Mouse (Mus musculus) cerebellum, postnatal 25 days (tissue): ENCODE measurements around the gene Spi1.
"Not testable (repeated sequence)": the region's sequence is repeated elsewhere in the genome, so short reads cannot be mapped to it uniquely, and the experiment has no call there.

Experiments used
- DNase-seq, 2 experiments: peaks; one replicate each; pipeline ENCODE4 v3.0.0; 2021; ENCODE audit warnings: mixed read lengths in 2 of 2

Gene Spi1

GRCm38 (mm10) chr2:91081775-91082695, at the start of gene Spi1:
Gene Spi1 (plus strand): TSS chr2:91082390.
- DNase-seq: no peak

GRCm38 (mm10) chr2:91033000-91033399, 49.2 kb upstream of the Spi1 start:
- no peak for DNase-seq

- DNase-seq: no peak
These were observed 46.8 kb upstream of the Spi1 start, which contains the start of gene Rapsn for GRCm38 (mm10) chr2:91035385-91035784. Gene Rapsn (plus strand): TSS chr2:91035620.

GRCm38 (mm10) chr2:91041786-91042185, 40.4 kb upstream of the Spi1 start:
- peak; percentile 31 to 44 for DNase-seq

GRCm38 (mm10) chr2:91042651-91043398, 39.4 kb upstream of the Spi1 start:
- no peak for DNase-seq

GRCm38 (mm10) chr2:91044727-91045126, 37.5 kb upstream of the Spi1 start:
- DNase-seq: no peak

GRCm38 (mm10) chr2:91045805-91046204, 36.4 kb upstream of the Spi1 start:
- DNase-seq: not testable (repeated sequence)

GRCm38 (mm10) chr2:91047359-91047758, 34.8 kb upstream of the Spi1 start:
- no peak for DNase-seq

- no peak for DNase-seq
These were observed 30.3 kb upstream of the Spi1 start for GRCm38 (mm10) chr2:91051917-91052316.

- no peak for DNase-seq
These were observed 29.4 kb upstream of the Spi1 start for GRCm38 (mm10) chr2:91052752-91053151.

- no peak for DNase-seq
These were observed 28.8 kb upstream of the Spi1 start for GRCm38 (mm10) chr2:91053181-91053933.

- peak; percentile 98 to 99 for DNase-seq
These were observed 28.2 kb upstream of the Spi1 start, which contains the start of gene Psmc3 for GRCm38 (mm10) chr2:91053934-91054382. Gene Psmc3 (plus strand): TSS chr2:91054009.

- DNase-seq: no peak
These were observed 23.8 kb upstream of the Spi1 start for GRCm38 (mm10) chr2:91058435-91058834.

- DNase-seq: no peak
These were observed 22.8 kb upstream of the Spi1 start for GRCm38 (mm10) chr2:91059376-91059775.

- DNase-seq: peak; percentile 25 to 54
These were observed 21.4 kb upstream of the Spi1 start for GRCm38 (mm10) chr2:91060544-91061355.

- DNase-seq: no peak
These were observed 20.2 kb upstream of the Spi1 start for GRCm38 (mm10) chr2:91061849-91062481.

- DNase-seq: no peak
These were observed 19.2 kb upstream of the Spi1 start for GRCm38 (mm10) chr2:91062779-91063606.

- no peak for DNase-seq
These were observed 18.0 kb upstream of the Spi1 start for GRCm38 (mm10) chr2:91064211-91064610.

- DNase-seq: peak in 1 of 2 experiments; percentile 68
These were observed 16.6 kb upstream of the Spi1 start for GRCm38 (mm10) chr2:91065544-91065943.

- peak; percentile 59 to 77 for DNase-seq
These were observed 15.7 kb upstream of the Spi1 start for GRCm38 (mm10) chr2:91066455-91066854.
